Mouse (Mus musculus): ENCODE results near the gene Ift74. TPM values are rescaled to one million over a fixed set of nuclear protein-coding genes. Genes with fewer than 3 reads are reported as not detected.
"Not testable (repeated sequence)": the region's sequence is repeated elsewhere in the genome, so short reads cannot be mapped to it uniquely, and the experiment has no call there.

The Ift74 gene
- total RNA-seq (2015; ENCODE audit: low replicate concordance), result 3.8 and 5.4 TPM in 2 replicates
- total RNA-seq (2017; ENCODE audit: low replicate concordance), result 2.3 TPM in 1 of 2 replicates, not detected in the other

DNA sequence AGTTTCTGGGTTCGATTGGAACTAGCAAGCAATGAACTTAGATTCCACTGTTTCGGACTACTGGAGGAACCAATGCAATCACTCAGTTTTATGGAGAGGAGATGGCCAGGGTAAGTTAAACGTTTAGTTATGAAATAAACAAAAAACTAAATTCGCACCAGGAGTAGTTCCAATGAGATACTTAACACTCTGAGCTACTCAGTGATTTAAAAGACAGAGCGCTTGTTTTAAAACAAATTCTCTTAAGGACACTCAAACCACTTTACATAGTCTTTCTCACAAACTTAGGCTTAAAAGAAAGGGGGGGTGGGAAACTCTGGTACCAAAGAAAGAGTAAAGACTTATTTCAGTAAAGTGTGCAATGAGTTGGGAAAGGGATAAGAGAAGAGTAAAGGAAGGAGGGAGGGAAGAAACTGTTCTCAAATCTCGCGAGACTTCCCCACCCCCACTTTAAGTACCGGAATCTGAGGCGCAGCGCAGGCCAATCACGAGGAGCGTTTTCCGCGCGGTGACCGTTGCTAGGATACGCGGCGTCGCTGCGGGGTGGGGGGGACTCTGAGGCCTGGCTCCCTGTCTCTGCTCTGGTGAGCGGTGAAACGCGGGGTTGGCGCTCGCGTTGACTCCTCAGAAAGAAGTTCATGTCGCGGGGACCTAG lies at the start of gene Ift74:
Gene Ift74 (plus strand): TSS at position 520 of the 655 bp plus-strand sequence.
- ATAC-seq (replicated peaks; ENCODE audit: low FRiP score, poor library complexity, severe bottlenecking), result peak; percentile 96

DNA sequence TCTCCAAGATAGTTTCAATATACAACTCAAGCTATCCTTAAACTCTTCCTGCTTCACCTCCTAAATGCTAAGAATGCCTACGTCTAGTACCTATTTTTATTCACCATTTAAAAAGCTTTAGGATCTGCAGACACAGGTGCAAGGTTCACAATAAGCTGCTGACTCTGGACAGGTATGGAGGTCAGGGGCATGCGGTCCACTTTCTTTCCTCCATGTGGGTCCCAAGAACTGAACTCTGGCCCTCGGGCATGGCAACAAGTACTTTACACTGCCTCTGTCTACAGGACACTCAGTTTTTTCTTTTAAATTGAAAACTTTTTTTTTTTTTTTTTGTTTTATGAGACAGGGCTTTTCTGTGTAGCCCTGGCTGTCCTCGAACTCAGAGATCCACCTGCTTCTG lies 41.6 kb upstream of the Ift74 start:
- no peak for ATAC-seq (replicated peaks; ENCODE audit: low FRiP score, poor library complexity, severe bottlenecking)

DNA sequence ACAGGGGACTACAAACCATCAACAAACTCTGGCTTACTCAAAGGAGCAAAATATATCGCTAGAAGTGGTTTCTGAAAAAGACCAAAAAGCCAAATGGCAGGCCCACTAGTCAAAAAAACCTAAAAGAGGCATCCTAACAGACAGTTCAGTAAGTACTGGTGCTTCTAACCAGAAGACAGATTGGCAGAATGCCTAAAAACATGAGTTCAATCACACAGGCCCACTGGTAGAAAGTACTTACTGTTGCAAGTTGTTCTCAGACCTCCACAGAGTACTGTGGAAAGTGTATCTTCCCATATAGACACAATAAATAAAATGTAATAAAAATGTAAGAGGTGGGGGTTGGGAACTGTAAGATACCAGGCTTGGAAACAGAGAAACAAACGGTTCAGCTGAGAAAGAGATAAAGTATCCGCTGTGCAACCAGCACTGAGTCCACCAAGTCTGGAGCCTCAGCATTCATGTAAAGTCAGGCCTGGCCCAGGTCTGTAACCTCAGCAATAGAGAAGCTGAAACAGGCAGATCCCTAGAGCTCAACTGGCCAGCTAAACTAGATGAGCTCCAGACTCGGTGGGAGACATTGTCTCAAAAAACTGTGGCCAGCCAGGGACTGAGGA lies 22.4 kb upstream of the Ift74 start:
- no peak for ATAC-seq (replicated peaks; ENCODE audit: low FRiP score, poor library complexity, severe bottlenecking)

DNA sequence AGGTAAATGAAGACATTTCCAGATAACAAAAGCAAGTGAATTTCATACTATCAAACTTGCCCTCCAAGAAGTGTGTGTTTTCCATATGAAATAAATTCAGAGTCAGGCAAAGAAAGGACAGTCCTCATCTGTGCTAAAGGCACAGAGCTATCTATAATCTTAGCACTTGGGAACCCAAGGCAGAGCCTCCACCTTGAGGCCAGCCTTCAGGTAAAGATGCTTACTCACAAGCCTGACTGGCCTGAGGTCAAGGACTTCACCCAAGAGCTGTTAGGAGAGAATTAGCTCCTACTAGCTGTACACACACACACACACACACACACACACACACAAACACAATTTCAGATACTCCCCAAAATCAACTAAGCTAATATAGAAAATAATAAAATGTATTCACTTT lies 21.6 kb upstream of the Ift74 start:
- no peak for ATAC-seq (replicated peaks; ENCODE audit: low FRiP score, poor library complexity, severe bottlenecking)

DNA sequence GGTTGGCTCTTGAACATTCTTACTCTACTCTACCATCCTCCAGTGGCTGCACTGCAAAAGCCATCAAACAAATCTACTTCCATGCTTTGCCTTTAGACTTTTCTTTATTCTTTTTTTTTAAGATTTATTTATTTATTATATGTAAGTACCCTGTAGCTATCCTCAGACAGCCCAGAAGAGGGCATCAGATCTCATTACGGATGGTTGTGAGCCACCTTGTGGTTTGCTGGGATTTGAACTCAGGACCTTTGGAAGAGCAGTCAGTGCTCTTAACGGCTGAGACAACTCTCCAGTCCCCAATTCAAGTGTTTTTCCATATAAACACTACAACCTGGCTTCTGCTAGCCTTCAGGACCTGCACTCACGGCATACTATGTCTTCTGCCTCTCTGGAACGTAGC lies 12.9 kb upstream of the Ift74 start:
- no peak for ATAC-seq (replicated peaks; ENCODE audit: low FRiP score, poor library complexity, severe bottlenecking)

DNA sequence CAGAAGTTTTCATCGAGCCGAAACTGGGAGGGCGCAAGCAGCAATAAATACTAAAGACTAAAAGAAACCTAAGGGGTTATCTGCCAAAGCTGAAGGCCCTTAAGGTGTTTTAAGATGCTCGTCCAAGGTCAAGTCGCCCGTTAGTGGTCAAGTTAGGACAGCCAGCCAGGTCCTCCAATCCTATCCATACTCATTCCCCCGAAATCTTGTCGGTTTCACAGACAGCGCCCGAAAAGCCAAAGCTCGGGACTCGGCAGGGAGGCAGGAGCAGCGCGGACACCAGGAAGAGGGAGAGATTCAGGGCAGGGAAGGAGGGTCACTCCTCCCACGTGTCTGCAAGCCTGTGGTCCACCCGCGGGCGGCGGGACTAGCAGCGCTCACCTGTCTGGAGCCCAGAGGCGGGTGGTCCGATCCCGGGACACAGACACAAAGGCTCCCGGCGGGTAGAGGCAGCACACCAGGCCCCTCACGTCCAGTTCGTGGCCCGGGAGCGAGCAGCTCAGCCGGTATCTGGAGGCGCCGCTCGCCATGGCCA lies 11.7 kb upstream of the Ift74 start:
- ATAC-seq (replicated peaks; ENCODE audit: low FRiP score, poor library complexity, severe bottlenecking), result peak; percentile 48

DNA sequence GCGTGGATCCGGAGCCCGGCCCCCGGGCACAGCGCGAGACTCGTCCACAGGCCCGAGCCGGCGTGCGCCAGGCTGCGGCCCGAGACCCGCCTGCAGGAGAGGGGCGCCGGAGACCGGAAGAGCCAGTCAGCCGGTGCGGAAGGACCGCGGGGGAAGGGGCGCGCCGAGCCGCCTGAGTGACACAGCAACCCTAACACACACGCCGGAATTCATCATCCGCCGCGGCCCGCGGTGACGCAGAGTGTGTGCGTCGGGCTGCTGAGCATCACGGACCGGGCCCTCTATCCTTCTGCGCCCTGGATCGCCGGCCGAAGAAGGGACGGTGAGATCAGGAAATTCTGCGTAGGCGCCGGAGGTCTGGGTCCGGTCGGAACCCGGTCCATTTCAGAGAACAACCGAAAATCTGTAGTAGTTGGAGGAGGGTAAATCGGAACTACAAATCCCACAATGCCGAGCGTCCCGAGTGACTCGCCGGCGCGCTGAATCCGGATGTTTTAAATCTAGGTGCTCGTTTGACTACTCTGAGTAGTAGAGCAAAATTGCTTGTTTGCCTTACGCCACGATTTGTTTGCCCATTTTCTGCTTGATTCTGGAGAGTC lies 11.2 kb upstream of the Ift74 start, which contains the start of gene Plaa:
Gene Plaa (minus strand): TSS at position 214 of the 599 bp plus-strand sequence.
- ATAC-seq (replicated peaks; ENCODE audit: low FRiP score, poor library complexity, severe bottlenecking), result peak; percentile 95

DNA sequence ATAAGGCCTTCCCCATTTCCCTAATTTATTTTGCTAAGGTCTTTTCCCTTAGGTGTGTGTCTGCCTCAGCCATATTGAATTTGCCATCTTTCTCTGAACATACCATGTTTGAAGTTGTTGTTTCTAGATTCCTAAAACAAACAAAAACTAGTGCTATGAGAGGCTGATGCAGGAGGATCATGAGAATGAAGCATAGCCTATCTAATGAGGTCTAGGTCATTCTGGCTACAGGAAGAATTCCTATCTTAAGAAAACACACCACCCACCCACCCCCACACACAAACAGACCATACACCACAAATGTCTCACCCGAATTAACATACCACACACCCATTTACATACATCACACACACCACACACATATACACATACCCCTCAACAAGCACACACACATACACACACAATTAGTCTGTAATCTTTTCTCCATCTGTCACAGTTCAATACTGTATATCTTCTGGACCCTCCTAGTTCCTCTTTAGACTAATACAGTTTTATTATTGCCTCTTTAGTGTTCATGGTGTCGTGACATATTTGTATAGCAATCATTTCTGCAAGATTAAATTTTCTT lies 9.8 kb upstream of the Ift74 start:
- ATAC-seq (replicated peaks; ENCODE audit: low FRiP score, poor library complexity, severe bottlenecking), result no peak

DNA sequence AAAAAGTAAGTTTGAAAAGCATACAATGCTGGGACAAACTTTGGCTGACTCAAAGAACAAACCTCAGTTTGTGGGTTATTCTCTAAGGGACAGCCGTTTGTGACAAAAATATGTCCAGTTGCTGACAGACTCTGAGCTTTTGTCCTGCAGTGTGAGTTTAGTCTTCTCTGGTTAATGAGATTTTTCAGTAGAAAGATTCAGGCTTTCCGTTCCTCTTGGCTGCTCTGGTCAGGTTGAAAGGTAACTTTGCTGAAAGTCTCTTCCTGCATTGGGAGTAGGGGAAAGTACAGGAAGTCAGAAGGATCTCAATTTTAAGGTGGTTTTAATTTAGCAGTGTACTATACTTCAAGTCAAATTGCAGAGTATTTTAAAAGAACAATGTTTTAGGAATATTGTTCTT lies 8.7 kb upstream of the Ift74 start:
- no peak for ATAC-seq (replicated peaks; ENCODE audit: low FRiP score, poor library complexity, severe bottlenecking)

DNA sequence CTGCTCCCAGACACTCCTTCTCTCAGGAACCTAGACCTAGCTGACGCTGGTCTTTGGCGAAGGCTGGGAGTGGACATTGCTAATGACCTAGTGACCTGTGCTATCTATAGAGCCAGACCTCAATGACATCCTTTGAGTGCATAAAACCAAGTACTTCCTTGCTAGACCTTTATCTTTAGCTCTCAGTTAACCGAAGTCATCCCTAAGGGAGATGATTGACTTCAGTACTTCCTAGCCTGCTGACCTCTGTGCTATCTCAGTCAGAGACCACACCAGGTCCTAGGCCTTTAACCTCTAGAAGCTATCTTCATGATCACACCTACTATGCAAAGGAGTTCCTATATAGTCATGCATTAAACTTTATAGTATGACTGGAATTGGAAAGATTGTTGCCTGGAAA lies 4.0 kb upstream of the Ift74 start:
- no peak for ATAC-seq (replicated peaks; ENCODE audit: low FRiP score, poor library complexity, severe bottlenecking)

DNA sequence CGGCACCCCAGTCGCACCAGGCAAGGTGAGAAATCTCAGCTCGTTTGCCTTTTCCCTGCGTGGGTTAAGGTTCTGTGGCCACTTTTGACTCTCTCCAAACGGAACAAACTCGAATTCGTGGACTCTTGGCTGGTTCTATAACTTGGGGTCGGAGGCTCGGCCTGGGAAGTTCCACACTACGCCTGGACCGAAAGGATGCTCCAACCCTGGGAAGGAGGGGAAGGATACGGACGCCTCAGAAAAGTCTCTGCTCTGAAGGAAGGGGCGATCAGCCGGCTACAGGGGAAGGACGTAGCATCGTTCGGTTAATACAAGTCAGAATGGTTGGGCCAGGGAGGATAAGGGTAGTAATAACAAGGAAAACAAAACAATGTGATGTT lies 326 bp downstream of the Ift74 start:
- peak; percentile 51 for ATAC-seq (replicated peaks; ENCODE audit: low FRiP score, poor library complexity, severe bottlenecking)

DNA sequence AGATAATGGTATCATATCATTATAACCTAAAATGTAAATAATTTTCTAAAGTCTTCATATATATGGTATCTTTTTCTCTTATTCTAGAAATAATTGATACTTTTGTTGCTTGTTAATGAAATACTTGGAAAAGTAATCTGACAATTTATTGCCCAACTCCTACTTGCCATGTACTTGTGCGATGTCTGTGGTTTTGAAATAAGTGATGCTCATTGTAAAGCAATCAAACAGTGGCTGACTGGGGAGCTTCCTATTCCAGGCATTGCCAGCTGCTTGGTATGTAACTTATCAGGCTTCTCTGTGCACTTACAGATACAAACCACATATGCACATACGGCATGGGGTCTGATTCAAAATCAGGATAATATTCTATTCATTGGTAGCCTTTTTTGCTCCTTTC lies 5.8 kb downstream of the Ift74 start:
- no peak for ATAC-seq (replicated peaks; ENCODE audit: low FRiP score, poor library complexity, severe bottlenecking)

DNA sequence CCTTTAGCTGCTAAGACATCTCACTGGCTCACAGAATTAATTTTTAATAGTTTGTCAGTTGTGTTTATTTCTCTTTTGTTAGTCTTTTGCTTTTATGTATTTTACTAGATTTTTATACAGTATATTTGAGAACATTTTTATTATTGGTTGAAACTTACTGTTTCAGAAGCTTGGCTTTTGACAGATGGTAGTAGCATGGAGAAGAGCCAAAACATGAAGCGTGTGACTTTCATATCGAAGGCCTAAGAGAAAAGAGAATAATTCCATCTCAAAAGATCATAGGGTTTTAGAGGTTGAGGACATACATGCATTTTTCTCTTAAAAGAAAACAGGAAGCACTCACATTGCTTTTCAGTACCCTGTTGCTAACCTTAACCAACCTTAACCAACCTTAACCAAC lies 28.9 kb downstream of the Ift74 start:
- ATAC-seq (replicated peaks; ENCODE audit: low FRiP score, poor library complexity, severe bottlenecking), result no peak

DNA sequence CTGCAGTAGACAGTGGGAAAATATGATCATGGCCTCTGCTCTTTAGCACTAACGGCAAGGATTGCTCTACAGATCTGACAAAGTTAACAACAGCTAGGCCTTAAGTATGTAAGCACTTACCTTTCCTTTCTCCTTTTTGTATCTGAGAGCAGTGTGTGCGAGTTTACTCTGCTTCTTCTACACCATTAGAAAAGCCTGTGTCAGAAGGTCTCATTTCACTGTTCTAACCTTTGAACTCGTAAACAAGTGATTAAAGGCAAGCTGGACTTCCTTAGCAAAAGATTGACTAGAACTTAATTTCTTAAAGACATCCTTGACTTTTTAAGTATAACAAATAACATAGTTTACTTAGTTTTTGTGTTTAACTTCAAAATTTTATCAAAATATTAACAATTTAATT lies 35.6 kb downstream of the Ift74 start, which contains the start of gene Lrrc19:
Gene Lrrc19 (minus strand): TSS at position 225 of the 400 bp plus-strand sequence.
- no peak for ATAC-seq (replicated peaks; ENCODE audit: low FRiP score, poor library complexity, severe bottlenecking)

DNA sequence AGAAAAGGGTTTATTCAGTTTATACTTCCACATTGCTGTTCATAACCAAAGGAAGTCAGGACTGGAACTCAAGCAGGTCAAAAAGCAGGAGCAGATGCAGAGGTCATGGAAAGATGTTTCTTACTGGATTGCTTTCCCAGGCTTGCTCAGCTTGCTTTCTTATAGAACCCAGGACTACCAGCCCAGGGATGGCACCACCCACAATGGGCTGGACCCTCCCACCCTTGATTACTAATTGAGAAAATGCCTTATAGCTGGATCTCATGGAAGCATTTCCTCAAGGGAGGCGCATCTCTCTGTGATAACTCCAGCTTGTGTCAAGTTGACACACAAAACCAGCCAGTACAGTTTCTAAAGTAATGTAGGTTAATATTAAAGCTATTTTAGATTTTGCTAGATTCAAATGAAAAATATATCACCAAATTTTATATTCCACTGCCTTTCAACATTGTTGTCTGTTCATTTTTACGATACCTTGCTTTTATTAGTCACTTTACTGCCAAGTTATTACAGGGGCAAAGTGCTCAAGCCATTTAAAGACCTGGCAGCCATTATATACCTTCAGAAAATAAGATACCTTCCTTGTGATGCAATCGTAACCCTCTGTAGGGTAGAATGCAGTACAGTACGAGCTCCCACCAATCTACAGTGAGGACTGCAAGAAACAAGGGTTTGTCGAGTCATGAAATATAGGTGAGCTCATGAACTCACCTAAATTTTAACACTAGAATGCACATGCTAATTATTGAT lies 36.3 kb downstream of the Ift74 start:
- ATAC-seq (replicated peaks; ENCODE audit: low FRiP score, poor library complexity, severe bottlenecking), result not testable (repeated sequence)

DNA sequence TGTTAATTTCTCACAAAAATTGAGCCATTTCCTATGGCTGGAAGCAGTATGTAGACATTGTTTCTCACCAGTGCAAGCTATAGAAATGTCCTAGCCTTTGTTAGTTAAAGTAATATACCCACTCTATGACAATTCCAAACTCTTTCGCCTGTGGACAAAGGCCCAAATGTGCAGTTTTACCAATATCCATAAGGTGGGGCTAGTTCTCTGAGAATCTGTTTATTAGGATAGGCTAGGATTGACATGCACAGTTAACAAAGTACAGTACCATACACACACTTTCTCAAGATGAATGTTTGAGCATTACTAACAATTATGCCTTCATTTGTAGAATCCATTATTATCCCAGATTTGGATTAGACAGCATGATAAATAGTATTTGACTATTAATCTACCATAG lies 55.4 kb downstream of the Ift74 start:
- ATAC-seq (replicated peaks; ENCODE audit: low FRiP score, poor library complexity, severe bottlenecking), result peak; percentile 63; the same call in 1 of the 2 replicates

DNA sequence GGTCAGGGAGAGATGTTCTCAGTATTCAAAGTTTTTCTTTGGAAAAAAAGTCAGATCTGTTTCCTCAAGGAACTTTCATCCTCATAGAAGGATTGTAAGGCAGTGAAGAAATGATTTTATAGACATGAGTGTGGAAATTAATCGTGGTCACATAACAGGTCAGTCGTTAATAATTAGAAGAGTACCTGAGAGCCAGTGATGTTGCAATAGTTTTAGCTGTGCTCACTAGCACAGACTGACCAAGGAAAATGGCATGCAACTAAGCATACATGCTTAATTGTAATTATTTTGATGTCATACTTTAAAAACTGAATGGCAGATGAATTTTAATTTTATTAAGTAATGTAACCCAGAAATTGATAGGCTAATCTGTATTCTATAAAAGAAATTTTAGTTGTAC lies 66.4 kb downstream of the Ift74 start:
- no peak for ATAC-seq (replicated peaks; ENCODE audit: low FRiP score, poor library complexity, severe bottlenecking)

DNA sequence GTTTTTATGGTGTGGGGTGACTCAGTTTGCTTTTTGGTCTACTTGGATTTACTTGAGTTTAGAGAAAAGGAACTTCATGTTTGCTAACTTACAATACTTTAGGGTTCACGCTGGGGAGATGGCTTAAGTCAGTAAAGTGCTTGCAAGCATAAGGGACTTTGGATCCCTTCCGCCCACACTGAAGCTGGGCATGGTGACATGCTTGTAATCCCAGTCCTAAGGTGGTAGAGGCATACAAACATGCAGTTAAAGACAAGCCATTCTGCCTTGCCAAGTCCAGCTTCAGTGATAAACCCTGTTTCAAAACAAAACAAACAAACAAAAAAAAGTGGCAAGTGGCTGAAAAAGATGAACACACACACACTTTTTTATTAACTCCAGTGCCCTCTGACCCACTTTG lies 66.9 kb downstream of the Ift74 start:
- no peak for ATAC-seq (replicated peaks; ENCODE audit: low FRiP score, poor library complexity, severe bottlenecking)

DNA sequence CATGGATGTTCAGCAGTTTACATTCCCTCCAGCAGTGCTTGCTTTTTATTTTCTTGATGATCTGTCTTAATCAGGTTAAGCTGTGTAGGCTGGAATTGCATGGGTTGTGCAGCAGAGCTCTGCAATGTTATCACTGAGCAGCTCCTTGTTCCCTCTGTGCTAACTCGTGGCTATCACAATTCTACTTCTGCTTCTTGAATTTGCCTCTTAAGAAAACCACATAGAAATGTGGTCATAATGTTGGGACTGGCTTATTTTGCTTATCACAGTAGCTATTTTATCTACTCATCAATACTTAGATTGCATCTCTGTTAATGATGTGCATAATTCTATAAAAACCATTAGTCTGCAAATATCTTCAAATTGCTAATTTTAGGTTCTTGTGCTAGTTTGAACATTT lies 67.7 kb downstream of the Ift74 start:
- ATAC-seq (replicated peaks; ENCODE audit: low FRiP score, poor library complexity, severe bottlenecking), result no peak

DNA sequence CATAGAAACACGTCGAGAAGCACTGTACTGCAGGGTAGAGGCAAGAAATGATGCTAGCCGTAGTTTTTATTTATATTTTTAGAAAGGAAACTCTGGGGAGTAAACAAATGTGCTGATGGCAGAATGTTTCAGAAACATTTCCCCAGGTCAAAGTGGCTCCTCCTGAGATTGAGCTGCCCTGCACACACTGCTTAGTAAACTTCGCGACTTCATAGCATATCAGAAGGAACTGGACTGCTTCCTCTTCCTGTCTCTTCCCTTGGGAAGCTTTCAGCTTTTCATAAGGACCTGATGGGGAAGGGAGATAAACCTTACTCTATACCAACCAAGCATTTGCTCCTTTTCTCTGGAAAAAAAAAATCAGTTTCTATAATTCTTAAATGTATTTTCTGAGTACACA lies 69.0 kb downstream of the Ift74 start:
- ATAC-seq (replicated peaks; ENCODE audit: low FRiP score, poor library complexity, severe bottlenecking), result no peak

Measured in erythroid progenitor cell, adult 5-6 weeks (primary cell).